Mouse (Mus musculus) telencephalon, adult 2 months (tissue): ENCODE measurements at regions not wholly inside any gene's neighbourhood (a gene's known extent, or its start where the extent isn't known, plus 50 kb on each side); places are given as distances from the start of the nearest gene placed in this dataset.

Experiments used
- DNase-seq: peaks from one replicate; pipeline ENCODE4 v3.0.0-alpha.2; 2011; ENCODE audit warnings: low read depth, low spot score

GRCm38 (mm10) chr6:143622161-143622560 is 455.1 kb downstream of the Etnk1 start:
- DNase-seq = no peak

- no peak for DNase-seq
These were observed 457.9 kb downstream of the Etnk1 start for GRCm38 (mm10) chr6:143624901-143625300.

- no peak for DNase-seq
These were observed 464.6 kb downstream of the Etnk1 start for GRCm38 (mm10) chr6:143631581-143631980.

- DNase-seq = no peak
These were observed 466.7 kb downstream of the Etnk1 start for GRCm38 (mm10) chr6:143633710-143634109.

GRCm38 (mm10) chr6:143634334-143634733 is 467.3 kb downstream of the Etnk1 start:
- no peak for DNase-seq

- DNase-seq = no peak
These were observed 468.0 kb downstream of the Etnk1 start for GRCm38 (mm10) chr6:143635043-143635442.

GRCm38 (mm10) chr6:143640652-143641051 is 473.6 kb downstream of the Etnk1 start:
- DNase-seq = no peak

- no peak for DNase-seq
These were observed 475.0 kb downstream of the Etnk1 start for GRCm38 (mm10) chr6:143642052-143642451.

GRCm38 (mm10) chr6:143645989-143646388 is 479.0 kb downstream of the Etnk1 start:
- DNase-seq = no peak

GRCm38 (mm10) chr6:143648501-143648900 is 481.5 kb downstream of the Etnk1 start:
- DNase-seq = no peak

- peak; percentile 26 for DNase-seq
These were observed 489.6 kb downstream of the Etnk1 start for GRCm38 (mm10) chr6:143656576-143656975.

- no peak for DNase-seq
These were observed 493.8 kb downstream of the Etnk1 start for GRCm38 (mm10) chr6:143660837-143661236.

GRCm38 (mm10) chr6:143663306-143663705 is 496.3 kb downstream of the Etnk1 start:
- DNase-seq = peak; percentile 47

GRCm38 (mm10) chr6:143665374-143665773 is 498.4 kb downstream of the Etnk1 start:
- DNase-seq = peak; percentile 34

GRCm38 (mm10) chr6:143668551-143668950 is 501.5 kb downstream of the Etnk1 start:
- DNase-seq = no peak

- no peak for DNase-seq
These were observed 502.6 kb downstream of the Etnk1 start for GRCm38 (mm10) chr6:143669446-143670130.

GRCm38 (mm10) chr6:143690131-143690530 is 523.1 kb downstream of the Etnk1 start:
- no peak for DNase-seq

- DNase-seq = no peak
These were observed 523.8 kb downstream of the Etnk1 start for GRCm38 (mm10) chr6:143690866-143691265.

- no peak for DNase-seq
These were observed 531.0 kb downstream of the Etnk1 start for GRCm38 (mm10) chr6:143697997-143698396.

GRCm38 (mm10) chr6:143703984-143704383 is 537.0 kb downstream of the Etnk1 start:
- no peak for DNase-seq

GRCm38 (mm10) chr6:143706451-143706850 is 539.4 kb downstream of the Etnk1 start:
- DNase-seq = no peak

GRCm38 (mm10) chr6:143714461-143714860 is 547.4 kb downstream of the Etnk1 start:
- no peak for DNase-seq

- no peak for DNase-seq
These were observed 583.1 kb downstream of the Etnk1 start for GRCm38 (mm10) chr6:143750074-143750473.
